Mouse (Mus musculus) CH12.LX (cell line): ENCODE data around the gene Brf1.

Experiments
- CHD2 ChIP-seq: IDR thresholded peaks from 2 replicates; pipeline ENCODE4 v1.6.1; 2011; ENCODE audit warnings: low read length, improper control_type of control experiment
- CTCF ChIP-seq, 2 experiments: IDR thresholded peaks in 1 of 2; conservative IDR thresholded peaks in 1 of 2; 2 replicates each; pipeline ENCODE4 v1.5.1; 2011 to 2012; ENCODE audit warnings: low read depth in 2 of 2, low read length in 2 of 2, improper control_type of control experiment in 1 of 2, inconsistent platforms in 1 of 2, mild to moderate bottlenecking in 1 of 2, moderate library complexity in 1 of 2
- E2F4 ChIP-seq: IDR thresholded peaks from 2 replicates; pipeline ENCODE4 v1.6.1; 2011; ENCODE audit warnings: low read depth, low read length, improper control_type of control experiment; ENCODE audit not compliant: insufficient replicate concordance
- EP300 ChIP-seq: IDR thresholded peaks from 2 replicates; pipeline ENCODE4 v1.6.1; 2011; ENCODE audit warnings: low read length, improper control_type of control experiment
- GABPA ChIP-seq: IDR thresholded peaks from 2 replicates; pipeline ENCODE4 v1.6.1; 2012; ENCODE audit warnings: low read depth, low read length, improper control_type of control experiment, inconsistent platforms; ENCODE audit not compliant: insufficient replicate concordance
- MAX ChIP-seq: IDR thresholded peaks from 2 replicates; pipeline ENCODE4 v1.6.1; 2011; ENCODE audit warnings: low read length, improper control_type of control experiment
- MXI1 ChIP-seq: IDR thresholded peaks from 2 replicates; pipeline ENCODE4 v1.6.1; 2011; ENCODE audit warnings: mild to moderate bottlenecking, low read depth, low read length, improper control_type of control experiment
- POLR2A ChIP-seq: IDR thresholded peaks from 2 replicates; pipeline ENCODE4 v1.6.1; 2011; ENCODE audit warnings: low read depth, mild to moderate bottlenecking, improper control_type of control experiment, low read length
- POLR2AphosphoS2 ChIP-seq: IDR thresholded peaks from 2 replicates; pipeline ENCODE4 v1.6.1; 2011; ENCODE audit warnings: low read depth, low read length, improper control_type of control experiment
- TCF12 ChIP-seq: IDR thresholded peaks from 2 replicates; pipeline ENCODE4 v1.6.1; 2014; ENCODE audit warnings: low read depth, mild to moderate bottlenecking, inconsistent platforms, low read length, improper control_type of control experiment
- USF1 ChIP-seq: IDR thresholded peaks from 2 replicates; pipeline ENCODE4 v1.6.1; 2014; ENCODE audit warnings: low read depth, mild to moderate bottlenecking, inconsistent platforms, low read length, improper control_type of control experiment
- USF2 ChIP-seq: conservative IDR thresholded peaks from 2 replicates; pipeline ENCODE4 v1.6.1; 2011; ENCODE audit warnings: low read depth, low read length, improper control_type of control experiment
- ZMIZ1 ChIP-seq: IDR thresholded peaks from 2 replicates; pipeline ENCODE4 v1.6.1; 2012; ENCODE audit warnings: low read depth, mild to moderate bottlenecking, inconsistent platforms, low read length, improper control_type of control experiment
- ZNF384 ChIP-seq: IDR thresholded peaks from 2 replicates; pipeline ENCODE4 v1.6.1; 2012; ENCODE audit warnings: low read depth, low read length, improper control_type of control experiment, inconsistent platforms

DNA sequence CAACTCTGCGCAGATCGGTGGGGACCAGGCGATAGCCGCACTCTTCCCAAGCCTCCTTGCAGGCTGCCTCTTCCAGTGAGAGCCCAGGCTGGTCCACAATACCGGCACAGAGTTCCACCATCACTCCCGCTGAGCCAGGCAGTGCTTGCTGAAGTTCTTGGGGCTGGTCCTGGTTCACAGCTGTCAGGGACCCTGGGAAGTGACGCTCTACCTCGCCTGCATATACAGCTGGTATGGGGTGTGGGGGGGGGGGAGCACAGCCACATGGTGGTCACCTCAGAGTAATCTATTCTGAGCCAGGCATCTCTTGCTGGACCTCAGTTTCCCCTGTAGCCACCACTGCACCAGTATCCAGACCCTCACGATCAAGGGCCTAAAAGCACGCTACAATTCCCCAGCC is 62.1 kb downstream of the Brf1 start:
- TF ChIP-seq MAX (no peak), CTCF (conservative IDR thresholded peaks at IDR 0.05 in 1 of 2, IDR thresholded peaks at IDR 0.05 in 1 of 2; ENCODE audit: low read depth in 2 of 2, low read length in 2 of 2) (no peak), E2F4 (no peak), GABPA (no peak), USF1 (no peak), EP300 (no peak), MXI1 (no peak), POLR2AphosphoS2 (no peak), ZNF384 (no peak), POLR2A (no peak), TCF12 (no peak), CHD2 (no peak), USF2 (no peak), ZMIZ1 (no peak)
